Mouse (Mus musculus): ENCODE measurements around the gene Epb41l5.

DNA sequence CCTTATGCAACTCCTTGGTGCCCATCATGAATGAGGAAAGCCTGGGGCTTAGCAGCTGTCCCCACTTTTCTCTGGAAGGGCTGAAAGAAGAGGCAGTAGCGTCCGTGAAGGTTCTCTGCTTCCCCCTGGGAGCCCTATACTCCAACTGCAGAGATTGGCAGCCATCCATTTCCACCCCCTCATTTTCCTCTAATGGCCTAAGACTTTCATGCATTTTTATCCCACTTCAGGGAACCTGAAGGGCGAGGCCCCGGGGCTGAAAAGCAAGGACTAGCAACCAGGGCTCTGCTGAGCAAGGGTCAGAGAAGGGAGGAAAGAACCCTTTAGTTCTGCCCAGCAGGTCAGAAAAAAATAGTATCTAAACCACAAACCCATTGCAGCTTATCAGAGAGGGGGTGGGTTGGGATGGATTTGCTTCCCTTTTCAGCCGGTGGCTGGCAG, 123.8 kb downstream of the Epb41l5 start:
- TF ChIP-seq POLR2A (IDR thresholded peaks at IDR 0.05; ENCODE audit: control insufficient read depth, extremely low read depth, insufficient read depth, low read length, poor library complexity), result no peak
- no peak for TF ChIP-seq CTCF (IDR thresholded peaks at IDR 0.05; ENCODE audit: borderline replicate concordance, control insufficient read depth, extremely low read depth, insufficient read depth, low read length, poor library complexity)

Data from thymus, adult 2 months (tissue).